8 mouse cellular contexts compared by ENCODE assay signal in the genomic region with DNA sequence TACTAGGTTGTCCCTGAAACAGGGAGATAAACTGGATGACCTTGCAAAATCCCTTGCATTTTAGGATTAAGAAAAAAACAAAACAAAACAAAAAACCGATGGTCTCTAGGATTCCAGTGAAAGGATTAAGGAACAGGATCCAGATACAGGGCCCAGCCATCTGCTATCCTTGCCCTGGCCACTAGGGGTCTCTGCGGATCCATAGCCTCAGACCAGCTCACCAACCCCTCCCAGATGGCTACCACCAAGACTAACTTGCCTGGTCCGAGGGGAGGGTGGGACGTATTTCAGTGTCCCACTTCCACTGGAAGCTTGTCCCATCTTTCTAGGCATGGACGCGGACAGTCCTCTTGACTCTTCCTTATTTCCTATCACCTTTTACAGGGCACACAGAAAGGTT.
DNase-seq lines count a peak whose midpoint lies in the region; ATAC-seq and TF ChIP-seq lines count a peak whose summit lies in the region.

No protein-coding gene starts in this region.

- no peaks in the 10 kb centered on the region for H3K4me1 ChIP-seq in hindbrain, postnatal 0 days (ENCODE audit: insufficient read depth, low read length)

- H3K4me3 ChIP-seq in hindbrain, postnatal 0 days (ENCODE audit: low read length): no peak overlapping the region

- H3K27ac ChIP-seq in hindbrain, postnatal 0 days: no peak overlapping the region

- peak; percentile 98 for TF ChIP-seq CTCF in hindbrain, postnatal 0 days (IDR thresholded peaks at IDR 0.05; ENCODE audit: low read depth)

- peak; percentile 77 for ATAC-seq in hindbrain, postnatal 0 days
- peak; percentile 89 for ATAC-seq in megakaryocyte-erythroid progenitor cell, adult 5-6 weeks (replicated peaks; ENCODE audit: low FRiP score, low TSS enrichment, poor library complexity, severe bottlenecking)

- 7% methylated on average over 6 of the region's 6 CpGs for WGBS in hindbrain, postnatal 0 days

- no peak overlapping the region for H3K9ac ChIP-seq in hindbrain, postnatal 0 days (replicated peaks; ENCODE audit: low read length)

- H3K36me3 ChIP-seq in hindbrain, postnatal 0 days (ENCODE audit: insufficient read depth, low read length): no peaks in the 10 kb centered on the region

- H3K27me3 ChIP-seq in hindbrain, postnatal 0 days (ENCODE audit: insufficient read depth, low read length): no peaks in the 10 kb centered on the region

- peak; percentile 83 for DNase-seq in ZHBTc4 (ENCODE audit: low read depth, low spot score)
- peak; percentile 69 to 86 for DNase-seq in cerebellum, postnatal 4 days (ENCODE audit: low spot score in 2 of 2)
- DNase-seq in gastrocnemius, adult 8-10 months (ENCODE audit: low spot score in 2 of 2): peak; percentile 77 to 81
- peak; percentile 86 for DNase-seq in hindbrain, postnatal 0 days (ENCODE audit: low spot score)
- DNase-seq in left cerebral cortex, adult 11 months (ENCODE audit: low spot score): peak; percentile 80
- peak; percentile 80 for DNase-seq in right cerebral cortex, postnatal 14 days
- peak; percentile 53 for DNase-seq in yolk sac, embryonic 10.5 days (ENCODE audit: low spot score)

- no peak overlapping the region for H3K4me2 ChIP-seq in hindbrain, postnatal 0 days (ENCODE audit: low read depth, low read length)

- no peaks in the 10 kb centered on the region for H3K9me3 ChIP-seq in hindbrain, postnatal 0 days (ENCODE audit: low read length)
